Mouse (Mus musculus) A20 (cell line): ENCODE measurements around the gene Olfml3.
A peak's percentile ranks its signal among the peaks of the same experiment; 100 is the strongest.

Source experiments
- DNase-seq: peaks from one replicate; pipeline ENCODE4 v3.0.0-alpha.2; 2011; ENCODE audit warnings: low read depth, low spot score

The Olfml3 gene

GRCm38 (mm10) chr3:103709470-103710040 is 28.2 kb downstream of the Olfml3 start:
- no peak for DNase-seq

- no peak for DNase-seq
These were observed 32.4 kb downstream of the Olfml3 start for GRCm38 (mm10) chr3:103705426-103705825.

GRCm38 (mm10) chr3:103704661-103705060 is 33.1 kb downstream of the Olfml3 start:
- no peak for DNase-seq

GRCm38 (mm10) chr3:103696388-103696925 is 41.3 kb downstream of the Olfml3 start:
- no peak for DNase-seq

GRCm38 (mm10) chr3:103695556-103695955 is 42.2 kb downstream of the Olfml3 start:
- no peak for DNase-seq

- DNase-seq = peak; percentile 26
These were observed 47.3 kb downstream of the Olfml3 start for GRCm38 (mm10) chr3:103690506-103690905.

- peak; percentile 24 for DNase-seq
These were observed 48.8 kb downstream of the Olfml3 start for GRCm38 (mm10) chr3:103689043-103689442.

GRCm38 (mm10) chr3:103683966-103684319 is 53.9 kb downstream of the Olfml3 start:
- no peak for DNase-seq

GRCm38 (mm10) chr3:103683234-103683965 is 54.4 kb downstream of the Olfml3 start:
- no peak for DNase-seq

- no peak for DNase-seq
These were observed 55.3 kb downstream of the Olfml3 start for GRCm38 (mm10) chr3:103682473-103682872.

GRCm38 (mm10) chr3:103678811-103679210 is 59.0 kb downstream of the Olfml3 start:
- DNase-seq = no peak

GRCm38 (mm10) chr3:103672716-103673115 is 65.1 kb downstream of the Olfml3 start:
- DNase-seq = no peak
